Mouse (Mus musculus) kidney, adult 10 weeks (tissue): ENCODE measurements around the gene Slfnl1. TPM values are rescaled to one million over a fixed set of nuclear protein-coding genes. Genes with fewer than 3 reads are reported as not detected.

Experiments
- polyA plus RNA-seq: library from polyadenylated mRNA; stranded (reverse); fragments of 350-450 nt; fragmentation: Illumina TruSeq; extraction: RNeasy Lipid Tissue Mini Kit (QIAGEN cat#74804); gene quantifications from one replicate; pipeline ENCODE4 v1.2.3, GENCODE M21; 2014; ENCODE audit warnings: low read depth, low replicate concordance

Slfnl1 gene
- not detected for polyA plus RNA-seq

GRCm38 (mm10) chr4:120531986-120532385, at the start of gene Slfnl1:
TSS of gene Slfnl1 (plus strand) at chr4:120532231.

GRCm38 (mm10) chr4:120569486-120570437, 37.7 kb downstream of the Slfnl1 start, which contains the start of gene Ctps:
TSS of gene Ctps (minus strand) at chr4:120570276.

Other genes with a start within 250 kb of the Slfnl1 start
- not detected for gene Foxo6, start 244.9 kb upstream of the Slfnl1 start, polyA plus RNA-seq
- gene Scmh1, start 127.0 kb upstream of the Slfnl1 start, polyA plus RNA-seq: 14.4 TPM
- 22.1 TPM for gene Ctps, start 38.0 kb downstream of the Slfnl1 start, polyA plus RNA-seq
- not detected for gene Gm8439, start 56.5 kb downstream of the Slfnl1 start, polyA plus RNA-seq
- not detected for gene Cited4, start 134.3 kb downstream of the Slfnl1 start, polyA plus RNA-seq
- gene Kcnq4, start 216.4 kb downstream of the Slfnl1 start, polyA plus RNA-seq: not detected